Mouse (Mus musculus) embryonic fibroblast, embryonic 13.5 days (primary cell): ENCODE measurements around the gene Rbpms2. TPM values are rescaled to one million over a fixed set of nuclear protein-coding genes. Genes with fewer than 3 reads are reported as not detected.

ENCODE experiments used
- H3K27ac ChIP-seq: 2 replicates; pipeline ENCODE4 v1.5.1; 2012; ENCODE audit warnings: low read length, control low read depth, inconsistent platforms; ENCODE audit not compliant: insufficient read depth
- H3K4me1 ChIP-seq: 2 replicates; pipeline ENCODE4 v1.6.1; 2011; ENCODE audit warnings: low read length; ENCODE audit not compliant: control insufficient read depth, insufficient read depth
- H3K4me3 ChIP-seq: 2 replicates; pipeline ENCODE4 v1.5.1; 2011; ENCODE audit warnings: mild to moderate bottlenecking, control low read depth, low read length; ENCODE audit not compliant: insufficient read depth
- CTCF ChIP-seq: IDR thresholded peaks from 2 replicates; pipeline ENCODE4 v1.5.1; 2011; ENCODE audit warnings: mild to moderate bottlenecking, control low read depth, low read length, moderate library complexity, borderline replicate concordance; ENCODE audit not compliant: insufficient read depth
- POLR2A ChIP-seq: IDR thresholded peaks from 2 replicates; pipeline ENCODE4 v1.6.1; 2011; ENCODE audit warnings: low read depth, mild to moderate bottlenecking, control low read depth, low read length, moderate library complexity
- polyA plus RNA-seq: library from polyadenylated mRNA; stranded (reverse); fragments of >200 nt; gene quantifications from 2 replicates; pipeline ENCODE4 v1.2.4, GENCODE M21; 2011; ENCODE audit warnings: low read depth; ENCODE audit not compliant: missing spikeins, insufficient read length

Gene Rbpms2
- 22.7 and 34.1 TPM in 2 replicates for polyA plus RNA-seq

DNA sequence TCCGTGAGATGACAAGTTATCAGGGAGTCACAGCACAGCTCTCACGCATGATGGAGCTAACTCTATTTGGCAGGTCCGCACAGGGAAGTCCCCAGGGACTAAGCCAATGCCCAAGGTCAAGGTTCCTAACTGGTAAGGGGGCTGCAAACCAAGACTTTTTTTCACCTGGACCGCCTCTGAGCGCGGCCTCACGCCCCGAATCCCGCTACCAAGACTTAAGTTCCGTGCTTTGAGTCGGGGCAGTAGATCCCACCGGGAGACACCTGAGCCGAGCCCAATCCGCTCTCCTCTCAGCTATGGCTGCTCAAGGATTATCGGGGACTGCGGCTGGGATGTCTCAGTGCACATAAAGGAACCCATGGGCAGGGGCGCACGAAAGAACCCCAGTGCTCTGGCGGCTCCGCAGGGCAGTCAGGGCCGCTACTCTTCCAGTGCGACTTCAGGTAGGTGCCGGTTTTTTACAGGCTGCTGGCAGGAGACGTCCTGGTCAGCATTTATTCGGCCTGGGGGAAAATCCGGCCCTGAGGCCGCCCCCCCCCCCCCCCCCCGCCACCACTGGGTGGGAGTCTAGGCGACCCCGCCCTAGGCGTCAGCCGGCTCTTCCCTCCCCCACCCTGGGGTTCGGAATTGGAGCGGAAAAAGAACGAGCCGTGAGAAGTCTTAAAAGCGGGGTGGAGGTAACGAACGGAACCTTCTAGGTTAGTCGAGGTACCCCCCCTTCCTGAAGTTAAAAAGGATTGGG is at the start of gene Rbpms2:
Gene Rbpms2 (plus strand): TSS at position 624 of the 742 bp plus-strand sequence.
- Histone ChIP-seq H3K27ac (peak within 1 kb of the TSS; percentile 41), H3K4me1 (no peaks in the 10 kb centered on the region), H3K4me3 (peak within 1 kb of the TSS; percentile 69)
- no peak for TF ChIP-seq CTCF
- TF ChIP-seq POLR2A: no peak

DNA sequence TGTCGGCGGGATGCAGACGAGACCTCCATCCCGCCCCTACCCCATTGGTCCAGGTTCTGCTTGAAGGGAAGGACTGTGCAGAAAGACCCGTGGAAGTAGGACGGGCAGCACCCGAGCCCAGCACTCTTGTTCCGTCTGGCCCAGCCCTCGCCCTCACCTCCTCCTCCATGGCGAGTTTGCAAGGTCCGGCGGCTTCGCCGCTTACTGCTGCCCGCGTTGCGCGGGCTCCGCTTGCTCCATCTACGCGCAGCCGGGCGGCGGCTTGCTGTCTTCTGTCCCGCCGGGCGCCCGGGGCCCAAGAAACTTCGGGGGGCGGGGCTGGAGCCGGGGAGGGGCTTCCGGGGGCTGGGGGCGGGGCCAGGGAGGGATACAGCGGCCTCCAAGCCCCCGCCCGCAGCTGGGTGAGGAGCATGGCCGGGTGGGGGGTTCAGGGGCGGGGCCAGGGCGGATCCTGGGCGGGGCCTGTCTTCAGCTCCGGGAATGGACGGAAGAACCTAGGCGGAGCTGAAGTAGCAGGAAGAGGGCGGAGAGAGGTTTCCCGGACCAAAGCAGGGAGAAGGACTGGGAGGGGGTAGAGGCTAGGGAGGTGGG is 49.6 kb upstream of the Rbpms2 start, which contains the start of gene Plekho2:
Gene Plekho2 (minus strand): TSS at position 260 of the 591 bp plus-strand sequence.
- H3K27ac ChIP-seq: peak within 1 kb of the TSS; percentile 67
- peaks cover 13% of the 10 kb centered on the region for H3K4me1 ChIP-seq
- TF ChIP-seq CTCF (no peak), POLR2A (peak; percentile 95)
- peak within 1 kb of the TSS; percentile 93 for H3K4me3 ChIP-seq

GRCm38 (mm10) chr9:65580401-65581256 is 48.8 kb upstream of the Rbpms2 start:
- H3K4me3 ChIP-seq: peak overlapping the region; percentile 23; the same call in 1 of the 2 replicates
- peak; percentile 82 for TF ChIP-seq POLR2A
- peak; percentile 89; the same call in 1 of the 2 replicates for TF ChIP-seq CTCF
- H3K27ac ChIP-seq: peak overlapping the region; percentile 67
- peaks cover 12% of the 10 kb centered on the region for H3K4me1 ChIP-seq

- Histone ChIP-seq H3K4me1 (peaks cover 3% of the 10 kb centered on the region; the same call in 1 of the 2 replicates), H3K4me3 (no peak overlapping the region), H3K27ac (no peak overlapping the region)
- no peak for TF ChIP-seq CTCF
- no peak for TF ChIP-seq POLR2A
These were observed 46.4 kb upstream of the Rbpms2 start for GRCm38 (mm10) chr9:65583045-65583444.

DNA sequence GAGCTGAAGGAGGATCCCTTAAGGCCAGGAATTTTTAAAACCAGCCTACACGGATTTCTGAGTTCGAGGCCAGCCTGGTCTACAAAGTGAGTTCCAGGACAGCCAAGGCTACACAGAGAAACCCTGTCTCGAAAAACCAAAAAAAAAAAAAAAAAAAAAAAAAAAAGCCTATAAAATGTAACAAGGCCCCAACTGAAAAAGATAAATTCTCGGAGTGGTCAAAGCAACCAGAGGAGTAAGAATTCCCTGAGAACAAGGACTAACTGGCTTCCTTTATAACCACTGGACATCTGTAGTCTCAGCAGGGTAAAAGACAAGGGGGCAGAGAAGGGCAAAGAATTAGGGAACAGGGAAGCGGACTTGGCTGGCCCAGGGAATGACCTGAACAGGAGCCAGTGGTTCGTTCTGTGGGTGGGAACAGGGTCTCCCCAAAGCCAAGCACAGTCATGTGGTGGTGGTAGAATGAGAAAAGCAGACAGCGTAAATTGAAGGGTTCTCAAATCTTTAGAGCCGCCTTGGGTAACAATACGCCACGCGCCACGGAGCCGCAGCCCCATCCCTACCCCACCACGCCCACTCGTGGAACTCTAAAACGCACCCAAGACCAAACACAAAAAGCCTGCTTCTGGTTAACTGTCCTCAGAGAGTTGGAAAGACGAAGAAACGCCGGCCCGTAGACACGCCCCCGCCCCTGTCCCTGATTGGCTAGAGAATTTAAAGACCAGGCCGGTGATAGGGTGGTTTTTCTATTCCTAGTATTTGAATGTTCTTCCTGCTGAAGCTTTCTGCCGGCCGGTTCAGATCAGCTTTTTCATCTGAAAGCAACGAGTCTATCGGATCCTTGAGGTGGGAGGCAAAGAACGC is 42.8 kb upstream of the Rbpms2 start, which contains the start of gene Pif1:
Gene Pif1 (plus strand): TSS at position 755 of the 864 bp plus-strand sequence.
- Histone ChIP-seq H3K4me1 (no peaks in the 10 kb centered on the region), H3K27ac (peak within 1 kb of the TSS; percentile 9; the same call in 1 of the 2 replicates), H3K4me3 (peak within 1 kb of the TSS; percentile 72)
- TF ChIP-seq CTCF (no peak), POLR2A (peak; percentile 42)

- peak overlapping the region; percentile 72 for H3K4me3 ChIP-seq
- no peak overlapping the region for H3K27ac ChIP-seq
- no peak for TF ChIP-seq CTCF
- no peak for TF ChIP-seq POLR2A
- no peaks in the 10 kb centered on the region for H3K4me1 ChIP-seq
These were observed 42.2 kb upstream of the Rbpms2 start for GRCm38 (mm10) chr9:65587270-65587572.

DNA sequence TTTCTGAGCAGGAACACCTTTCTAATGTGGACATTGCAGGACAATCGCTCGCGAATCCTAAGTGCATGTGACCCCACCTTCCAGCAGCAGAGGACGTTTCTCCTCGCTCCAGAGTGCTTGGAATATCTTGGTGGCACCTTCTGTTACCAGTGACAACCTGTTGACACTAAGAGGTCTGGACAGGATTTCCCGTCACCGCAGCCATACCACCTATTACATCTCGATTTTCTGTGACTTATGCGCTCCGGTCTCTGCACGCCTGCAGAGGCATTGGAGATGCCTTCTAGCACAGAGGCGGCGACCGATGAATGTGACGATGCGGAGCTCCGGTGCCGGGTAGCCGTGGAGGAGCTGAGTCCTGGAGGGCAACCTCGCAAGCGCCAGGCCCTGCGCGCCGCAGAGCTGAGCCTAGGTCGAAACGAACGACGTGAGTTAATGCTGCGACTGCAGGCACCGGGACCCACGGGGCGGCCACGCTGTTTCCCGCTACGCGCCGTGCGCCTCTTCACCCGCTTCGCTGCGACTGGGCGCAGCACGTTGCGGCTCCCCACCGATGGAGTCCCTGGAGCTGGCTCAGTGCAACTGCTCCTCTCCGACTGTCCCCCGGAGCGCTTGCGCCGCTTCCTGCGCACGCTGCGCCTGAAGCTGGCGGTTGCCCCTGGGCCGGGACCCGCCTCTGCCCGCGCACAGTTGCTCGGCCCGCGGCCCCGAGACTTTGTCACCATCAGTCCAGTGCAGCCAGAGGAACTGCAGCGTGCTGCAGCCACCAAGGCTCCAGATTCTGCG is 41.7 kb upstream of the Rbpms2 start:
- TF ChIP-seq CTCF: no peak
- Histone ChIP-seq H3K27ac (no peak overlapping the region), H3K4me3 (peak overlapping the region; percentile 72), H3K4me1 (no peaks in the 10 kb centered on the region)

GRCm38 (mm10) chr9:65589091-65589490 is 40.4 kb upstream of the Rbpms2 start:
- Histone ChIP-seq H3K4me1 (no peaks in the 10 kb centered on the region), H3K4me3 (peak overlapping the region; percentile 72), H3K27ac (no peak overlapping the region)
- TF ChIP-seq POLR2A (no peak), CTCF (no peak)
